In the genomic region with DNA sequence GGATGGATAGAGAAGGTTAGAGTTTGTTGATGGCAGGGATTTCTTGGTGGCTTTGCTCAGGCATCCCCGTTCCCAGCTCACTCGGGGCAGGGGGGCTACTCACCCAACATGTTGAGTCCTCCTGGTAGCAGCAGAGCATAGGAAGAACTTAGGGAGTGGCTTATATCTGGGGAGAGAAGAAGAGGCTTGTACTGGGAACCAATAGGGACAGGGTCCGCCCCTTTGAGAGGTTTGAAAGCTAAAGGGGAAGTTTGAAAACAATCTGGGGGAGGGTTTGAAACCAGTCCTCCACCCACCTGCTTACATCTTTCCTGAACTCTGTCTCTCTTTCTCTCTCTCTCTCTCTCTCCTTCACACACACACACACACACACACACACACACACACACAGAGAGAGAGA, we compare ENCODE assay signal across 9 mouse cellular contexts. TPM values are rescaled to one million over a fixed set of nuclear protein-coding genes. Genes with fewer than 3 reads are reported as not detected.
DNase-seq lines count a peak whose midpoint lies in the region; ATAC-seq lines count a peak whose summit lies in the region.
"Had no signal": no experiment of that assay in that cellular context is flagged by ENCODE, and none has a peak within 500 bp of the region (broad histone marks: within the 10 kb centered on the region; RNA-seq: fewer than 3 reads in every experiment).

TSS of gene Ifi27l2a (minus strand) at position 157 of the 400 bp plus-strand sequence.

- no peak for DNase-seq in lung, postnatal 14 days
- no peak for DNase-seq in adrenal gland, postnatal 25 days
- DNase-seq in intestine, embryonic 14.5 days (ENCODE audit: low spot score), result no peak
- DNase-seq in thymus, postnatal 0 days (ENCODE audit: low spot score), result no peak
- no peak for DNase-seq in forebrain, embryonic 11.5 days (ENCODE audit: low spot score)
- no peak for DNase-seq in kidney, adult 18-20 months
- DNase-seq: cerebellum, adult 8-10 months had no signal

- H3K4me1 ChIP-seq in lung, embryonic 15.5 days, result no peaks in the 10 kb centered on the region
- no peaks in the 10 kb centered on the region for H3K4me1 ChIP-seq in intestine, embryonic 14.5 days (replicated peaks; ENCODE audit: control insufficient read depth, insufficient read depth, low read length)
- no peaks in the 10 kb centered on the region for H3K4me1 ChIP-seq in forebrain, embryonic 12.5 days
- H3K4me1 ChIP-seq in forebrain, embryonic 11.5 days (replicated peaks; ENCODE audit: control insufficient read depth, insufficient read depth, low read length), result no peaks in the 10 kb centered on the region

- no peaks in the 10 kb centered on the region for H3K36me3 ChIP-seq in lung, embryonic 15.5 days
- no peaks in the 10 kb centered on the region for H3K36me3 ChIP-seq in intestine, embryonic 14.5 days (ENCODE audit: control insufficient read depth, insufficient read depth, low read length)
- no peaks in the 10 kb centered on the region for H3K36me3 ChIP-seq in forebrain, embryonic 12.5 days (replicated peaks)
- H3K36me3 ChIP-seq in forebrain, embryonic 11.5 days (ENCODE audit: control insufficient read depth, insufficient read depth, low read length), result no peaks in the 10 kb centered on the region

- H3K9ac ChIP-seq in lung, embryonic 15.5 days, result no peak within 1 kb of the TSS
- H3K9ac ChIP-seq in intestine, embryonic 14.5 days (ENCODE audit: low read length), result no peak within 1 kb of the TSS
- H3K9ac ChIP-seq in forebrain, embryonic 12.5 days, result no peak within 1 kb of the TSS
- H3K9ac ChIP-seq in forebrain, embryonic 11.5 days (ENCODE audit: low read length), result no peak within 1 kb of the TSS

- no peak within 1 kb of the TSS for H3K4me3 ChIP-seq in lung, embryonic 15.5 days
- no peak within 1 kb of the TSS for H3K4me3 ChIP-seq in intestine, embryonic 14.5 days (ENCODE audit: low read depth, low read length)
- H3K4me3 ChIP-seq in forebrain, embryonic 12.5 days (replicated peaks), result no peak within 1 kb of the TSS
- no peak within 1 kb of the TSS for H3K4me3 ChIP-seq in forebrain, embryonic 11.5 days (ENCODE audit: low read depth, low read length)

- WGBS in lung, embryonic 15.5 days, result 38% methylated on average over 3 of the region's 3 CpGs
- WGBS in intestine, embryonic 14.5 days, result 43% methylated on average over 3 of the region's 3 CpGs
- 55% methylated on average over 3 of the region's 3 CpGs for WGBS in forebrain, embryonic 12.5 days
- WGBS in forebrain, embryonic 11.5 days, result 65% methylated on average over 3 of the region's 3 CpGs

- H3K27ac ChIP-seq in lung, embryonic 15.5 days, result no peak within 1 kb of the TSS
- no peak within 1 kb of the TSS for H3K27ac ChIP-seq in intestine, embryonic 14.5 days (ENCODE audit: low read depth)
- H3K27ac ChIP-seq in forebrain, embryonic 12.5 days, result no peak within 1 kb of the TSS
- no peak within 1 kb of the TSS for H3K27ac ChIP-seq in forebrain, embryonic 11.5 days (ENCODE audit: low read depth, low read length)

- ATAC-seq in lung, embryonic 15.5 days (ENCODE audit: borderline replicate concordance, extremely low read depth, low FRiP score, low TSS enrichment), result no peak
- no peak for ATAC-seq in intestine, embryonic 14.5 days (replicated peaks; ENCODE audit: low FRiP score, low TSS enrichment, low read depth)
- no peak for ATAC-seq in forebrain, embryonic 12.5 days (ENCODE audit: low FRiP score)
- ATAC-seq in forebrain, embryonic 11.5 days (replicated peaks; ENCODE audit: low FRiP score), result no peak

- H3K9me3 ChIP-seq in lung, embryonic 15.5 days, result no peaks in the 10 kb centered on the region
- H3K9me3 ChIP-seq in intestine, embryonic 14.5 days (ENCODE audit: control insufficient read depth, low read length), result no peaks in the 10 kb centered on the region
- no peaks in the 10 kb centered on the region for H3K9me3 ChIP-seq in forebrain, embryonic 12.5 days
- no peaks in the 10 kb centered on the region for H3K9me3 ChIP-seq in forebrain, embryonic 11.5 days (ENCODE audit: control insufficient read depth, low read length)

- H3K4me2 ChIP-seq in lung, embryonic 15.5 days, result no peak within 1 kb of the TSS
- no peak within 1 kb of the TSS for H3K4me2 ChIP-seq in intestine, embryonic 14.5 days (ENCODE audit: low read length)
- no peak within 1 kb of the TSS for H3K4me2 ChIP-seq in forebrain, embryonic 12.5 days
- H3K4me2 ChIP-seq in forebrain, embryonic 11.5 days (ENCODE audit: low read depth, low read length, severe bottlenecking), result no peak within 1 kb of the TSS

- no peaks in the 10 kb centered on the region for H3K27me3 ChIP-seq in lung, embryonic 15.5 days
- no peaks in the 10 kb centered on the region for H3K27me3 ChIP-seq in intestine, embryonic 14.5 days (replicated peaks; ENCODE audit: control insufficient read depth, insufficient read depth, low read length)
- H3K27me3 ChIP-seq in forebrain, embryonic 12.5 days, result no peaks in the 10 kb centered on the region
- no peaks in the 10 kb centered on the region for H3K27me3 ChIP-seq in forebrain, embryonic 11.5 days (ENCODE audit: control insufficient read depth, insufficient read depth, low read length)

RNA-seq across cellular contexts. Expression of gene Ifi27l2a, which starts in this region (rescaled TPM):
- polyA plus RNA-seq in lung, embryonic 15.5 days (2015; fragmentation: Nextera tagmentation; extraction: Ambion mirVana), result 10.5 and 13.5 TPM in 2 replicates
- 30.3 and 36.9 TPM in 2 replicates for total RNA-seq in adrenal gland, postnatal 25 days (2021)
- polyA plus RNA-seq in intestine, embryonic 14.5 days (2014; fragmentation: Nextera tagmentation; extraction: Ambion mirVana), result 16.4 and 23.2 TPM in 2 replicates
- polyA plus RNA-seq in thymus, postnatal 0 days (2015; fragmentation: Nextera tagmentation; extraction: Ambion mirVana), result 299 and 338 TPM in 2 replicates
- polyA plus RNA-seq in forebrain, embryonic 12.5 days (2016; fragmentation: Nextera tagmentation; extraction: Ambion mirVana), result 1.7 and 3.2 TPM in 2 replicates
- polyA plus RNA-seq in forebrain, embryonic 11.5 days (2014; fragmentation: Nextera tagmentation; extraction: Ambion mirVana), result 0.79 and 1.1 TPM in 2 replicates

Comparison
In these comparisons a context has a peak if more than half of its experiments do, and no peak if none do; other contexts are left out.
1. RNA of gene Ifi27l2a (polyA plus RNA-seq): 299 to 338 TPM in thymus, postnatal 0 days; 16.4 to 23.2 TPM in intestine, embryonic 14.5 days, 10.5 to 13.5 TPM in lung, embryonic 15.5 days, 1.7 to 3.2 TPM in forebrain, embryonic 12.5 days and 0.79 to 1.1 TPM in forebrain, embryonic 11.5 days; every median in the first group is over 10 times any median in the second.